Mouse (Mus musculus) midbrain, postnatal 0 days (tissue): ENCODE data around the gene Gm49369. TPM values are rescaled to one million over a fixed set of nuclear protein-coding genes. Genes with fewer than 3 reads are reported as not detected.
"Not testable (repeated sequence)": the region's sequence is repeated elsewhere in the genome, so short reads cannot be mapped to it uniquely, and the experiment has no call there.

Experiments used
- ATAC-seq: fragments of 200-750 bp; cut with Nextera tagmentation; 2 replicates; pipeline ENCODE4 v1.8.0; 2017; ENCODE audit warnings: moderate number of reproducible peaks, mild to moderate bottlenecking, moderate TSS enrichment, moderate library complexity; ENCODE audit not compliant: low FRiP score
- DNase-seq: peaks from one replicate; pipeline ENCODE4 v3.0.0-alpha.2; 2015; ENCODE audit warnings: low spot score
- H3K27ac ChIP-seq: fragments of 300-500 bp; sonication (generic); 2 replicates; pipeline ENCODE4 v1.5.1; 2014; ENCODE audit warnings: low read depth, mild to moderate bottlenecking, low read length, mixed read lengths
- H3K27me3 ChIP-seq: fragments of 300-500 bp; sonication (generic); 2 replicates; pipeline ENCODE4 v1.6.1; 2014; ENCODE audit warnings: low read length, control low read depth, mixed read lengths; ENCODE audit not compliant: insufficient read depth
- H3K36me3 ChIP-seq: fragments of 300-500 bp; sonication (generic); 2 replicates; pipeline ENCODE4 v1.6.1; 2014; ENCODE audit warnings: low read length, control low read depth, mixed read lengths; ENCODE audit not compliant: insufficient read depth
- H3K4me1 ChIP-seq: fragments of 300-500 bp; sonication (generic); 2 replicates; pipeline ENCODE4 v1.6.1; 2014; ENCODE audit warnings: mild to moderate bottlenecking, control low read depth, antibody characterized with exemption, low read length, mixed read lengths; ENCODE audit not compliant: insufficient read depth
- H3K4me2 ChIP-seq: fragments of 300-500 bp; sonication (generic); 2 replicates; pipeline ENCODE4 v1.6.1; 2014; ENCODE audit warnings: low read depth, mild to moderate bottlenecking, low read length, mixed read lengths; ENCODE audit not compliant: poor library complexity, severe bottlenecking
- H3K4me3 ChIP-seq: fragments of 300-500 bp; sonication (generic); 2 replicates; pipeline ENCODE4 v1.5.1; 2014; ENCODE audit warnings: low read depth, mild to moderate bottlenecking, low read length, moderate library complexity
- H3K9ac ChIP-seq: fragments of 300-500 bp; sonication (generic); replicated peaks from 2 replicates; pipeline ENCODE4 v1.6.1; 2014; ENCODE audit warnings: mild to moderate bottlenecking, low read length, moderate library complexity, mixed read lengths; ENCODE audit not compliant: poor library complexity, severe bottlenecking
- H3K9me3 ChIP-seq: fragments of 300-500 bp; sonication (generic); 2 replicates; pipeline ENCODE4 v1.6.1; 2016; ENCODE audit warnings: low read length, control low read depth
- CTCF ChIP-seq: IDR thresholded peaks from 2 replicates; pipeline ENCODE4 v1.5.1; 2016; ENCODE audit warnings: antibody characterized with exemption, mild to moderate bottlenecking
- WGBS: fragments of 180-500 bp; shearing (Covaris S2); extraction: QIAGEN DNeasy Blood & Tissue Kit; methylation state at CpG from one replicate; pipeline ENCODE4 v1.1.7; 2014; 5-methylcytosine and 5-hydroxymethylcytosine counted together
- polyA plus RNA-seq: library from polyadenylated mRNA; unstranded; fragments of >200 nt; fragmentation: Nextera tagmentation; extraction: Ambion mirVana; gene quantifications from 2 replicates; pipeline ENCODE4 v1.2.1, GENCODE M21; 2015
- total RNA-seq: library from RNA; depleted of rRNA; stranded (reverse); fragments of >200 nt; gene quantifications from 2 replicates; pipeline ENCODE4 v1.2.3, GENCODE M21; 2014

Gm49369 gene
- total and polyA plus RNA-seq, 2 experiments from 2014 or later: not detected

GRCm38 (mm10) chr7:142335151-142335550, 47.3 kb downstream of the Gm49369 start:
- ATAC-seq: no peak
- Histone ChIP-seq H3K27ac (no peak overlapping the region), H3K27me3 (no peaks in the 10 kb centered on the region), H3K36me3 (no peaks in the 10 kb centered on the region), H3K4me3 (no peak overlapping the region), H3K4me1 (no peaks in the 10 kb centered on the region), H3K9ac (no peak overlapping the region), H3K9me3 (no peaks in the 10 kb centered on the region), H3K4me2 (no peak overlapping the region)
- DNase-seq: peak; percentile 48
- WGBS: 80% methylated on average over 8 of the region's 8 CpGs
- TF ChIP-seq CTCF: no peak

GRCm38 (mm10) chr7:142334246-142334645, 48.2 kb downstream of the Gm49369 start:
- Histone ChIP-seq H3K4me2 (no peak overlapping the region), H3K27me3 (no peaks in the 10 kb centered on the region), H3K9me3 (no peaks in the 10 kb centered on the region), H3K4me3 (no peak overlapping the region), H3K4me1 (no peaks in the 10 kb centered on the region), H3K9ac (no peak overlapping the region), H3K36me3 (no peaks in the 10 kb centered on the region), H3K27ac (no peak overlapping the region)
- TF ChIP-seq CTCF: peak; percentile 95
- peak; percentile 96 for DNase-seq
- 0% methylated on average over 3 of the region's 3 CpGs for WGBS
- ATAC-seq: peak; percentile 70; the same call in 1 of the 2 replicates

- not testable (repeated sequence) for H3K4me2 ChIP-seq, ATAC-seq, H3K36me3 ChIP-seq, H3K27me3 ChIP-seq, DNase-seq, H3K9me3 ChIP-seq, H3K9ac ChIP-seq, H3K4me1 ChIP-seq, H3K4me3 ChIP-seq, H3K27ac ChIP-seq
- 62% methylated on average over 2 of the region's 9 CpGs for WGBS
Observed at GRCm38 (mm10) chr7:142332741-142333140, 49.7 kb downstream of the Gm49369 start.

GRCm38 (mm10) chr7:142331281-142331680, 51.2 kb downstream of the Gm49369 start:
- 87% methylated on average over 4 of the region's 4 CpGs for WGBS
- Histone ChIP-seq H3K9me3 (no peaks in the 10 kb centered on the region), H3K27me3 (no peaks in the 10 kb centered on the region), H3K4me3 (no peak overlapping the region), H3K27ac (no peak overlapping the region), H3K4me2 (no peak overlapping the region), H3K36me3 (no peaks in the 10 kb centered on the region), H3K4me1 (no peaks in the 10 kb centered on the region), H3K9ac (no peak overlapping the region)
- no peak for DNase-seq
- no peak for TF ChIP-seq CTCF
- ATAC-seq: no peak

GRCm38 (mm10) chr7:142330271-142330724, 52.2 kb downstream of the Gm49369 start:
- no peaks in the 10 kb centered on the region for H3K4me1 ChIP-seq
- H3K4me2 ChIP-seq: no peak overlapping the region
- ATAC-seq (no peak), DNase-seq (no peak)
- no peak for TF ChIP-seq CTCF
- H3K4me3 ChIP-seq: no peak overlapping the region
- H3K9me3 ChIP-seq: no peaks in the 10 kb centered on the region
- 76% methylated on average over 9 of the region's 9 CpGs for WGBS
- H3K36me3 ChIP-seq: no peaks in the 10 kb centered on the region
- H3K27ac ChIP-seq: no peak overlapping the region
- no peaks in the 10 kb centered on the region for H3K27me3 ChIP-seq
- no peak overlapping the region for H3K9ac ChIP-seq

- no peaks in the 10 kb centered on the region for H3K36me3 ChIP-seq
- DNase-seq (no peak), ATAC-seq (no peak)
- H3K4me2 ChIP-seq: no peak overlapping the region
- no peaks in the 10 kb centered on the region for H3K9me3 ChIP-seq
- no peak overlapping the region for H3K4me3 ChIP-seq
- H3K27me3 ChIP-seq: no peaks in the 10 kb centered on the region
- WGBS: 62% methylated on average over 3 of the region's 3 CpGs
- H3K4me1 ChIP-seq: no peaks in the 10 kb centered on the region
- no peak for TF ChIP-seq CTCF
- H3K9ac ChIP-seq: no peak overlapping the region
- H3K27ac ChIP-seq: no peak overlapping the region
Observed at GRCm38 (mm10) chr7:142328507-142328906, 54.0 kb downstream of the Gm49369 start.
